Mouse (Mus musculus) B cell, adult 67 days (primary cell): ENCODE data around the gene Gm9887. TPM values are rescaled to one million over a fixed set of nuclear protein-coding genes. Genes with fewer than 3 reads are reported as not detected.

Source experiments
- total RNA-seq, 2 experiments: library from RNA; stranded (reverse); gene quantifications; 4 replicates each; pipeline ENCODE4 v1.2.4; 2023

Gene Gm9887
- total RNA-seq: 10 to 100 TPM in 1 of 2 experiments, 1 to 10 TPM in 1; 7.1 to 10.3 TPM

DNA sequence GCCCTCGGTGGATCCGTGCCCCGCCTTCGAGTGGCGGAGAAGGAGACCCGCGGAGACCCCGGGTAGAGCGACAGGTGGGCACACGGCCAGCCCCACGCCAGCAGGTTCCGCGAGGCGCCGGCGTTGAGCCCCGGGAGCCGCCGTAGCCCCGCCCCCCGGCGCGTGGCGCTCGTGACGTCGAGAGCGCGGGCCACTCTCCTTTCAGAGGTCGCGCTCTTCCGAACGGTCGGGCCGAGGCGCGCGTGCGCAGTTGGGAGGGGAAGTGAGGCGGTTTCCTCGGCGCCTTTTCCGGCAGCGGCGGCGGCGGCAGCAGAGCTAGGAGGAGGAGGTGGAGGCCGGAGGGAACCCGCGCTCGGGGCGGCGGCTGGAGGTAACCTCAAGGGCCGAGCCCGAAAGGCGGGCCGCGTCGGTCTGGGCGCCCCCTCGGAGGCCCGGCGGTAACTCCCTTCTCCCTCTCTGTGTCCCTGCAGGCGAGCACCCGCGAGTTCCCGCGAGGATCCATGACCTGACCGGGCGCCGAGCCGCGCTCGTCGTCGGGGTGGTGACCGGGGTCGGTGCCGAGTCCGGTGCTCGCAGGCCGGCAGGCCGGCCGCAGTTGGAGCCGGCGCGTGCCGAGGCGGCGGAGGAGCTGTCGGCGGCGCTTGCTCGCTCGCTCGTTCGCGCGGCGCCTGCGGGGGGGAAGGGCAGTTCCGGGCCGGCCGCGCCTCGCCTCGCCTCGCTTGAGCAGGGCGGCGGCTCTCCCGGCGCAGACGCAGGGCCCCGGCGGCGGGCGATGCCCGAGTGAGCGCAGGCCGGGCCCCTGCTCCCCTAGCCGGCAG is at the start of gene Gm9887, which contains the start of gene Arf6:
TSS of gene Gm9887 (minus strand) at position 605 of the 818 bp plus-strand sequence.
TSS of gene Arf6 (plus strand) at position 297 of the 818 bp plus-strand sequence.

GRCm38 (mm10) chr12:69356546-69357299 is 15.5 kb downstream of the Gm9887 start, which contains the start of gene Nemf:
Gene Nemf (minus strand): TSS chr12:69357165.

Other genes starting within 250 kb of the Gm9887 start
- 1,000 to 10,000 TPM; 5,005 to 5,064 TPM for gene Rps29, start 213.3 kb downstream of the Gm9887 start, total RNA-seq
- not detected for gene Lrr1, start 203.6 kb downstream of the Gm9887 start, total RNA-seq
- gene Rpl36al, start 188.4 kb downstream of the Gm9887 start, total RNA-seq: 100 to 1,000 TPM; 369 to 396 TPM
- gene Mgat2, start 188.3 kb downstream of the Gm9887 start, total RNA-seq: 10 to 100 TPM; 30.7 to 33.1 TPM
- gene Gm49383, start 175.4 kb downstream of the Gm9887 start, total RNA-seq: 1 to 10 TPM; 6.2 to 7.6 TPM
- 1 to 10 TPM; 1.8 to 2.8 TPM for gene Dnaaf2, start 174.0 kb downstream of the Gm9887 start, total RNA-seq
- 1 to 10 TPM; 4.1 to 8.5 TPM for gene Gm49384, start 168.2 kb downstream of the Gm9887 start, total RNA-seq
- gene Pole2, start 144.3 kb downstream of the Gm9887 start, total RNA-seq: 1 to 10 TPM; 2.4 to 3.8 TPM
- 1 to 10 TPM; 7.6 to 8.3 TPM for gene Klhdc1, start 131.3 kb downstream of the Gm9887 start, total RNA-seq
- gene Klhdc2, start 75.8 kb downstream of the Gm9887 start, total RNA-seq: 10 to 100 TPM; 25.0 to 25.1 TPM
- 100 to 1,000 TPM; 119 to 138 TPM for gene Nemf, start 15.3 kb downstream of the Gm9887 start, total RNA-seq
- 100 to 1,000 TPM; 309 to 322 TPM for gene Arf6, start 308 bp downstream of the Gm9887 start, total RNA-seq
- 10 to 100 TPM; 14.3 to 15.8 TPM for gene Vcpkmt, start 210.6 kb upstream of the Gm9887 start, total RNA-seq